Mouse (Mus musculus) thymus, adult 2 months (tissue): Measurements from ENCODE around the gene Def8. TPM values are rescaled to one million over a fixed set of nuclear protein-coding genes. Genes with fewer than 3 reads are reported as not detected.

Experiments
- DNase-seq: peaks from one replicate; pipeline ENCODE4 v3.0.0; 2021
- H3K27ac ChIP-seq: fragments of 200-500 bp; 2 replicates; pipeline ENCODE4 v1.5.1; 2012; ENCODE audit warnings: low read length, control low read depth; ENCODE audit not compliant: control insufficient read depth, insufficient read depth
- H3K27me3 ChIP-seq: fragments of 200-500 bp; 2 replicates; pipeline ENCODE4 v1.6.1; 2012; ENCODE audit warnings: mild to moderate bottlenecking, low read length, moderate library complexity, mixed read lengths; ENCODE audit not compliant: control insufficient read depth, insufficient read depth
- H3K36me3 ChIP-seq: fragments of 200-500 bp; 2 replicates; pipeline ENCODE4 v1.6.1; 2012; ENCODE audit warnings: mild to moderate bottlenecking, low read length, moderate library complexity; ENCODE audit not compliant: control insufficient read depth, insufficient read depth
- H3K4me1 ChIP-seq: fragments of 200-500 bp; replicated peaks from 2 replicates; pipeline ENCODE4 v1.6.1; 2012; ENCODE audit warnings: low read length; ENCODE audit not compliant: control insufficient read depth, insufficient read depth
- H3K4me3 ChIP-seq: fragments of 200-500 bp; 2 replicates; pipeline ENCODE4 v1.5.1; 2012; ENCODE audit warnings: mild to moderate bottlenecking, low read length, control low read depth, moderate library complexity; ENCODE audit not compliant: control insufficient read depth, insufficient read depth
- CTCF ChIP-seq: fragments of 200-500 bp; IDR thresholded peaks from 2 replicates; pipeline ENCODE4 v1.5.1; 2012; ENCODE audit warnings: mild to moderate bottlenecking, control low read depth, low read length, moderate library complexity, borderline replicate concordance; ENCODE audit not compliant: control insufficient read depth, poor library complexity, insufficient read depth; ENCODE audit errors: extremely low read depth
- POLR2A ChIP-seq: fragments of 200-500 bp; IDR thresholded peaks from 2 replicates; pipeline ENCODE4 v1.6.1; 2012; ENCODE audit warnings: mild to moderate bottlenecking, low read length, control low read depth, moderate library complexity; ENCODE audit not compliant: control insufficient read depth, poor library complexity, insufficient read depth; ENCODE audit errors: extremely low read depth
- WGBS: fragments of 180-500 bp; shearing (Covaris S2); methylation state at CpG from one replicate; pipeline ENCODE4 v1.1.7; 2018; 5-methylcytosine and 5-hydroxymethylcytosine counted together
- polyA plus RNA-seq: library from polyadenylated mRNA; depleted of rRNA; stranded (reverse); fragments of >200 nt; gene quantifications from 2 replicates; pipeline ENCODE4 v1.2.3, GENCODE M21; 2012; rRNA removed

The Def8 gene
- 31.1 and 32.6 TPM in 2 replicates for polyA plus RNA-seq

- Histone ChIP-seq H3K36me3 (no peaks in the 10 kb centered on the region), H3K27ac (no peak within 1 kb of the TSS), H3K4me1 (no peaks in the 10 kb centered on the region), H3K4me3 (no peak within 1 kb of the TSS), H3K27me3 (no peaks in the 10 kb centered on the region)
- TF ChIP-seq POLR2A = no peak
- no peak for TF ChIP-seq CTCF
- DNase-seq = no peak
- 92% methylated on average over 7 of the region's 7 CpGs for WGBS
These were observed at the start of gene Def8 for GRCm38 (mm10) chr8:123423441-123423840. Gene Def8, plus strand, starts transcription at chr8:123423527.

GRCm38 (mm10) chr8:123374239-123374578 lies 49.1 kb upstream of the Def8 start:
- peak; percentile 94 for DNase-seq
- TF ChIP-seq CTCF (no peak), POLR2A (no peak)
- H3K36me3 ChIP-seq = no peaks in the 10 kb centered on the region
- H3K27me3 ChIP-seq = no peaks in the 10 kb centered on the region
- peak overlapping the region; percentile 68 for H3K4me3 ChIP-seq
- peak overlapping the region; percentile 45 for H3K27ac ChIP-seq
- under 1% methylated on average over 20 of the region's 20 CpGs for WGBS
- peaks cover 8% of the 10 kb centered on the region; the same call in 1 of the 2 replicates for H3K4me1 ChIP-seq

GRCm38 (mm10) chr8:123375701-123376100 lies 47.6 kb upstream of the Def8 start:
- no peaks in the 10 kb centered on the region for H3K36me3 ChIP-seq
- no peaks in the 10 kb centered on the region for H3K27me3 ChIP-seq
- WGBS = 89% methylated on average over 10 of the region's 10 CpGs
- H3K4me1 ChIP-seq = peaks cover 8% of the 10 kb centered on the region; the same call in 1 of the 2 replicates
- no peak for DNase-seq
- H3K27ac ChIP-seq = no peak overlapping the region
- no peak overlapping the region for H3K4me3 ChIP-seq
- TF ChIP-seq POLR2A = no peak
- TF ChIP-seq CTCF = no peak

- no peak overlapping the region for H3K4me3 ChIP-seq
- TF ChIP-seq POLR2A = no peak
- no peak for TF ChIP-seq CTCF
- H3K36me3 ChIP-seq = no peaks in the 10 kb centered on the region
- peaks cover 8% of the 10 kb centered on the region; the same call in 1 of the 2 replicates for H3K4me1 ChIP-seq
- whole genome bisulfite sequencing = 83% methylated on average over 8 of the region's 8 CpGs
- no peak for DNase-seq
- no peaks in the 10 kb centered on the region for H3K27me3 ChIP-seq
- H3K27ac ChIP-seq = no peak overlapping the region
These were observed 47.2 kb upstream of the Def8 start for GRCm38 (mm10) chr8:123376106-123376505.

DNA sequence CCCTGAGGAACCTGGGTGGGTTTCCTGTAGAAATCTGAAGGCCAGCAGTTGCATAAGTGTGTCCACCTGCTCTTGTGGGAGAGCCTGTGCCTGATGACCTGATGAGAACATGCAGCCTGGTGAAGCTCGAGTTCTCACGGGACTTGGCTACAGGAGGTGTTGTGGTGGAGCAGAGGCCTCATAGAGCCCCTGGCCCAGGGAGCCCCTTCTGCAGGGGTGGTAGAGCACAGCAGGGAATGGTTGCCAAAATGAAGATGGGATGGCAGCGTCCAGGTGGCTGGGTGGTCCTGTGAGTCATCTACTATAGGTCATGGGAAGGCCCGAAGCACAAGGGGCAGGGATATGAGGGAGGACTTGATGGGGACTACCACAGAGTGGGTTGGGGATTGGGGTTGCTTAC lies 41.6 kb upstream of the Def8 start:
- H3K4me1 ChIP-seq = no peaks in the 10 kb centered on the region
- TF ChIP-seq POLR2A (no peak), CTCF (no peak)
- no peak overlapping the region for H3K27ac ChIP-seq
- no peak overlapping the region for H3K4me3 ChIP-seq
- WGBS = 96% methylated on average over 4 of the region's 4 CpGs
- no peaks in the 10 kb centered on the region for H3K27me3 ChIP-seq
- H3K36me3 ChIP-seq = peaks cover 38% of the 10 kb centered on the region
- DNase-seq = no peak

- DNase-seq = no peak
- no peaks in the 10 kb centered on the region for H3K27me3 ChIP-seq
- H3K4me3 ChIP-seq = no peak overlapping the region
- TF ChIP-seq POLR2A (no peak), CTCF (no peak)
- peaks cover 42% of the 10 kb centered on the region for H3K36me3 ChIP-seq
- no peak overlapping the region for H3K27ac ChIP-seq
- H3K4me1 ChIP-seq = no peaks in the 10 kb centered on the region
- 89% methylated on average over 8 of the region's 8 CpGs for WGBS
These were observed 40.8 kb upstream of the Def8 start for GRCm38 (mm10) chr8:123382516-123382915.
